Mouse (Mus musculus): ENCODE measurements around the gene Crebbp.

The Crebbp gene

GRCm38 (mm10) chr16:4045524-4045923 lies 168.3 kb downstream of the Crebbp start:
- no peak for DNase-seq (ENCODE audit: low spot score in 2 of 2)

- DNase-seq (ENCODE audit: low spot score in 2 of 2): no peak
These were observed 169.7 kb downstream of the Crebbp start for GRCm38 (mm10) chr16:4044093-4044492.

- DNase-seq (ENCODE audit: low spot score in 2 of 2): no peak
These were observed 172.2 kb downstream of the Crebbp start for GRCm38 (mm10) chr16:4041646-4042045.

GRCm38 (mm10) chr16:4040206-4040605 lies 173.6 kb downstream of the Crebbp start:
- DNase-seq (ENCODE audit: low spot score in 2 of 2): no peak

GRCm38 (mm10) chr16:4037690-4038089 lies 176.1 kb downstream of the Crebbp start:
- DNase-seq (ENCODE audit: low spot score in 2 of 2): no peak

GRCm38 (mm10) chr16:4036807-4037206 lies 177.0 kb downstream of the Crebbp start, which contains the start of gene Dnase1:
Dnase1 (plus strand) TSS chr16:4036942.
- no peak for DNase-seq (ENCODE audit: low spot score in 2 of 2)

- DNase-seq (ENCODE audit: low spot score in 2 of 2): no peak
These were observed 178.2 kb downstream of the Crebbp start for GRCm38 (mm10) chr16:4035575-4035974.

- DNase-seq (ENCODE audit: low spot score in 2 of 2): no peak
These were observed 179.3 kb downstream of the Crebbp start for GRCm38 (mm10) chr16:4034476-4034875.

- DNase-seq (ENCODE audit: low spot score in 2 of 2): no peak
These were observed 179.8 kb downstream of the Crebbp start for GRCm38 (mm10) chr16:4033971-4034370.

GRCm38 (mm10) chr16:4032341-4032748 lies 181.5 kb downstream of the Crebbp start:
- no peak for DNase-seq (ENCODE audit: low spot score in 2 of 2)

- no peak for DNase-seq (ENCODE audit: low spot score in 2 of 2)
These were observed 182.1 kb downstream of the Crebbp start for GRCm38 (mm10) chr16:4031441-4032274.

Measured in frontal cortex, postnatal 14 days (tissue).